Mouse (Mus musculus): ENCODE data around the gene Cul9.

The Cul9 gene

DNA sequence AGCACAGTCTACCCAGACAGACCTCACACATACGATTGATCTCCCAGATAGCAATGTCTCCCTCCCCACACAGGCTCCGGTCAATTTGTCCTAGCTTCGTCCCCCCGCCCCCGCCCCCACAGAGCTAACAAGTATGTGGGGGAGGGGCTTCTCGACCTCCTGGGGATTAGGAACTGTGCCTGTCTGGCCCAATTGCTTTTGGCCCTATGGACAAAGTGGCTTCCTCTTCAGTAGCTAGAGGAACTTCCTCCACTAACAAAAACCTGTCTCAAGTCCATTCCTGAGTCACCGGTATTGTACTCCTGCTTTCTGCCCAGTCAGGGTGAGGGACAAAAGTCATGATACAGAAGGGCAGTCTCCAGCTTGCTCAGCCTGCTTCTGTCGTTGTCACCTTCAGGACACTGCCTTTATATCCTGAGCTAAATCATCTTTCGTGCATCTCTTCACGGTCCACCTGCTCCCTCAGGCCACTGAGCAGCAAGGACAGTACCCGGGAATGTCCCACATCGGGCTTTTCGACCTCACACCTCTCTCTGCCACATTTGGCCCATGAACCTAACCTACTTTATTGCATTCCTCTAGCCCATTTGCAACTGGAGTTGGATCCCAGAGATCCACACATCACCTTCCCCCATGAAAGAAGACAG, 92.8 kb downstream of the Cul9 start:
- DNase-seq (ENCODE audit: low spot score in 2 of 2) = no peak

DNA sequence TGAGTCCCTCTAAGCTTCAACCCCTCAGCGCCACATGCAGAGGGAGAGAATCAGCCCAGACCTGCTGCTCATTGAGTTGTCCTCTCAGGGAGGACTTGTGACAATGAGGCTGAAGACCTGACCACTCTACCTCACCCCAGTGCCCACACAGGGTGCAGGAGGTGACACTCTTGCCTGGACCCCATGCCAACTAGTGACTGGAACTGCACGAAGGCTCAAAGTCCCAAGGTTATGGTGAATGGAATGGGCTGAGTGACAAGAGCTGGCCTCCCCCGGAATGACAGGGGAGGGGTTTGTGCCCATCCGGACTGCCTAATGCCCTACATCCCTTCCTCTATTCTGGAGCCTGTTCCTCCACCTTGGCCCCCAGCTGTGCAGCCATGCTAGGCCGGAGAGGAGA, 93.5 kb downstream of the Cul9 start:
- no peak for DNase-seq (ENCODE audit: low spot score in 2 of 2)

Measured in frontal cortex, postnatal 36 days (tissue).